Mouse (Mus musculus) lung, postnatal 10 days (tissue): ENCODE measurements around the gene Ola1.

Source experiments
- DNase-seq: peaks from one replicate; pipeline ENCODE4 v3.0.0; 2021

Ola1 gene

DNA sequence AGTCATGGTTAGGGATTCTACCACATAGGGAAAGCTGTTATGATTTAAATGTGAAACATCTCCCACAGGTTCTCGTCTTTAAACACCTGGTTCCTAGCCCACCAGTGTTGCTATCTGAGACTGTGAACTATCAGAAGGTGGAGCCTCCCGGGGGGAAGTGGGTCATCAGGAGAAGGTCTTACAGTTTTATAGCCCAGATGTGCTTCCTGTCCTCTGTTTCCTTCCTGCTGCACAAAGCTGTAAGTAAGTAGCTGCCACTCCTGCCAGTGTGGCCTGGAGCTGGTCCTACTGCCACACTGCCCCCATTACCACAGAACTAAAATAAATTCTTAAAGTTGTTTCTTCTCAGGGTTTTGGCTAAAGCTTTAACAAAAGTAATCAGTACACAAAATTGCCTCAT, 72.6 kb downstream of the Ola1 start:
- DNase-seq, result no peak

DNA sequence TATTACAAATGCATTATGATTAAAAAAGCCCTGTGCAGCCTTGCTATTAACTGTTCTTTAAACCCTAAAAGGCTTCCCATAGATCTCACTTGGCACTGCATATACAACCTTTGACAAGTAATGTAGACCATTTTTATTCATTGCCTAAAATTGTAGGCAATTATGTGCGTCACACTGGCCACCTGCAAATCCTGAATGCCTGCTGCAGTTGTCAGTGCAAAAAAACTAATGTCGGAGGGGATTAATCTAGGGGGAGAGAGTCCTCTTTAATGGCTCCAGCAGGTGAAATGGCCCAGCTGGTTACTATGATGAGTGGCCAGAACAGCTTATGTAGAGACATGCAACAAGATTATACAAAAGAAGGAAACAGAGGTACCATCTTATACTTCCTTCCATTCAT, 75.0 kb downstream of the Ola1 start:
- no peak for DNase-seq

DNA sequence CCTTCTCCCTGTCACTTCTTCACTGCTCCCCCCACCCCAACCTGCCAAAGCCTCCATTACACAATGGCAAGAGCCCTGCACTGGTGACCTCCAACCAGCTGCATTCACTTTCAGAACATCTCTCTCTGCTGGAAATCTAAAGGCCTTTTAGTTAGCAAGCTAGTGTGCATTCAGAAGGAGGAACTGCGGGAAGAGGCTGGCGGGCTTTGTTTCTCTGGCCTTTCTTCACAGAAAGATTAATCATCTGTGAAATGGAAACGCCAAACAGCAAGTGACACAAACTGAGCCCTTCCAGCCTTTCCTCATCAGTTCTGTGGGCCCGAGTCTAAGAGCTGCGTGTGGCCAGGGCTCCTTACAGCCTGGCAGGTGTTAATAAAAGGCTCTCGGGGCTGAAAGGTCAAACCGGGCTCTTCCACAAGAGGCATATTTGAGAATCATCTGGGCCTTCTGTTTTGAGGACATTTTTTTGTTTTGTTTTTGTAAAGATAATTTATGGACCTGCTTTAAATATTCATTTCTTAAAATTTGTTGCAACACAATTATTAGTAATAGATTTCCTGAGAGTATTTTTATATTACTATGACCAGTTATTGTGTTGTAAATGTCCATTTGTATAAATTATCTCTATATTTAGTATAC, 75.8 kb downstream of the Ola1 start:
- DNase-seq, result peak; percentile 25

DNA sequence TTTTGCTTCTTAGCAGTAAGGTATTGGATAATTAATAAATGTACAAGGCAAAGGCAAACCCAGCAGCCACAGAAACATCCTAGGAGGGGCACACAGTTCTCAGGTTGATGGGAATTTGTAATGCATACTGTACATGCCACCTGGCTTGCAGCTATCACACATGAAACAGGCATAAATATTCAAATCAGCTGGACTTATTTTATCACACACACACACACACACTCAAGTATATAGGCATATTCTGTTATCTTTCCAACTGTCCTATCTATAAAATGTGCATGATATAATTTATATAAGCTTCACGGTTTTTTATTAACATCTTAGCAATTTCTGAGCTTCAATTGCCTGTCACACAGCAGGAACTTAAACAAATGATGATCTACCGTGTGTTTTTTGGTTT, 85.8 kb downstream of the Ola1 start:
- DNase-seq, result no peak

DNA sequence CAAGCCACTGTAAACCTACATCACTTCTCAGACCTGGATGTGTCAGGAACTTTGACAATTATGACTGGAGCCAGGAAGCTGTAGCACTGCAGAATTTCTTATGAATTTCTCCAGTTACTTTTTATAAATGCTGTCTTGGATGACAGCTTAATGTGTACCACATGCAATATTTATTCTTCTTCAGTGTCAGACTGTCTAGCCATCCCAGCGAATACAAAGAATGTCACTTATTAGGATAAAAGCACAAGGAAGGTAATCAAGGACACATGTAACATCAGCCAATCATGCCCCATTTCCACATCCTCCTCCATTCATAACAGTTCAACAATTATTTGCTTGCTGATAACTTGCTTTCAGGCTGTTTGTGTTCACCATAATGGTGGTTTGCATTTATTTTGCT, 91.0 kb downstream of the Ola1 start:
- DNase-seq, result no peak

DNA sequence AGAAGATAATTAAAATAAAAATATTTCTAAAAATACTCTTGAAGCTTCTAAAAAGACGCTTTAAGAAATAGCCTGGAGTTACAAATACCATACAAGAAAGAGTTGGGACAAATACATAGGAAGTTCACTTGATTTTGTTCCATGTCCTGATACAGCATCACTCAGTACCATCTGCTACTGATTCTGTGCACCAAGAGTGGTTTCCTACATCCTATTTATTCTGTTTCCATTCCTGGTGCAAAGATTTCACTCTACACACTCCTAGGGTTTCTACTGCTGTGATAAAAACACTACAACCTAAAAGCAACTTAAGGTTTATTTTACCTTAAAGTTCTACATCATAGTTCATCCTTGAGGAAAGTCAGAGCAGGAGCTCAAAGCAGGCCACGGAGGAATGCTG, 99.9 kb downstream of the Ola1 start:
- no peak for DNase-seq

DNA sequence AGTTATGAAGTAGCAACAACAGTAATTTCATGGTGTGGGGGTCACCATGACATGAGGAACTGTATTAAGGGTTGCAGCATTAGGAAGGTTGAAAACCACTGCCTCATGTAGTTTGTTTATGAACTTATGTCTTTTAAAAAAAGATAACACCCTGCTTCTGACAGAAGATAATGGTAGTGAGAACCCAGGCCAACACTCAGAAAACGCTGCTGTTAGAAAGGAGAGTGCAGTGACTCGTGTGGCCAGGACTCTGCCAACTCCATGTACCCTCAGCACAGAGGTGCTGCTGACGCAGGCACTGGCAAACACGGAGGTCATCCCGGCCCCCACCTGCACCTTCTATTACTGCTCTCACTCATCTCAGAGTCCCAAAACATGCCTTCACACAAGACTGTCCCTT, 111.6 kb downstream of the Ola1 start:
- DNase-seq, result no peak

DNA sequence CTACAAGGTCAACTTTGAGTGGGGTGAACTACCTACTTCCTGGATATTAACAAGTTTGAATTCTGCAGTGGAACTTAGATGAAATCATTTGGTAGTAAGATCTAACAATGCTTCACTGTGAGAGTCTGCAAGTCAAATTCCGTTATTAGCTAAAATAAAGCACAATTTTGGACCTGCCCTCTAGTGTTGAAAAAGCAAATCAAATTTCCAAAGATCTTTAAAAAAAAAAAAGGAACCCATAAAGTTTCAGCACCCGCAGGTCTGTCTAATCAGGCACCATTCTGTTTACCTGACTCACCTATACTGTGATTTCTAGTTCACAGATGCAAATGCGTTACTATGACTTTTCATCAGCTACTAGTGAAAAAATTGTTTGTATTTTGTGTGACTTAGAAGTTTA, 122.2 kb downstream of the Ola1 start:
- no peak for DNase-seq

DNA sequence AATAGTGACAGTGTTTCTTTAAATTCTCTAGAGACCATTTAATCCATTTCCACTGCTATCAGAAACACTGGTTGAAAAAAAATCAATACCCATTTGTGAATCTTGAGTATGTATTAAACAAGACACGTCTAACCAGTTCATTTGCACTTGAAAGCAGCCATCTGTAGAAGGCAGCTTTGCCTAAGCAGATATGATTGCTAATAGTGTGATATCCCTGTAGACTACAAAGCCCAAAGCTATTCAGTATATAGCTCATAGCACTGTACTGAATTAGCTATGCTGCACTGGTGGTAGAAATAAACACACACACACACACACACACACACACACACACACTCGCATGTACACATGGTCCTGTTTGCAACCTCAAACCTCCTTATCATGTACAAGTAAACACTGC, 123.4 kb downstream of the Ola1 start:
- no peak for DNase-seq

DNA sequence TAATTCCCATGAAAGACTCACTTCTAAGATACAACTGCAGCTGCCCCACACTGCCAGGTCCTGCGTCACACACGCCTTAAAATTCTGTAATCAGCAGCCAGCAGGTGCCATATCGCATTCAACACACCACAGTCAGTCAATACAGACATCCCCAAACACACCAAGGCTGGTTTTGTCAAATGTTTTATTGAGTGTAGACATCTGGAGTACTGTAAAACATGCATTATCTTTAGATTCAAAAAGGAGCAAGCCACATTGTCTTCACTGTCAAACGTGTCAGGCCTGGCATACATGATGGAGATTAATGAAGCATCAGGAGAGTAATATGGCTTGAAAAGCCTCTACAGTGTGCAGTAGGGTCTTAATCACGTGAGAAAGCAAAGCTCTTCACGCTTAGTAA, 125.7 kb downstream of the Ola1 start:
- DNase-seq, result no peak

DNA sequence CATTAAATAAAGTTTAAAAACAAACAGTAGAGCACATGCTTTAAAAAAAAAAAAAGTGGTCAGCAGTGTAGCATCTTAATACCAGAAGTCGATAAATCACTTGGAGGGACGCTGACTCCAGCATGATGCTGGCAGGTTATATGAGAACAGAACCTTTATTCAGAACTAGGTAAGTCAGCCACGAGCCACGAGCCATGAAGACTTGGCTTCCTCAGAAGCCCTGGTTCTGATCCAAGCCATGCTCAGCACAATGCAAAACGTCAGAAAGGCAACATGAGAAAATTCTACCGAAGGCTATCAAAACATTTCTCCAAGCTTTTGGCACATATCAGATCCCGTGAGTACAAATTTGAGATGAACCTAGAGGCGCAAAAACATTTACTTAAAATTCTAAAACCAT, 127.4 kb downstream of the Ola1 start:
- no peak for DNase-seq

DNA sequence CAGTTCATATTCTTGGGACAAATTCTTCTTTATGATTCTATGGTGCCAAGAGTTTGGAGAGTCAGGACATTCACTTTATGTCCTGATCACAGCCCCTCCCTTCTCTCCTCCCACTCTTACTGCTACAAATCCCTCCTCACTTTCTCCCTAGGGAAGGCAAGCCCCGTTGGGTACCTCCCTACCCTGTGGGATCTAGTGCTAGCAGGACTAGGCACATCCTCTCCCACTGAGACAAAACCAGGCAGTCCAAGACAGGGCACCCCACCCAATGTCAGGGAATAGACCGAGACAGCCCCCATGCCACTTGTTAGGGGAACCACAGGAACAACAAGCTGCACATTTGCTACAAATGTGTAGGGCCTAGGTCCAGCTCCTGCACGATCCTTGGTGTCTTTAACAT, 131.1 kb downstream of the Ola1 start:
- DNase-seq, result no peak

DNA sequence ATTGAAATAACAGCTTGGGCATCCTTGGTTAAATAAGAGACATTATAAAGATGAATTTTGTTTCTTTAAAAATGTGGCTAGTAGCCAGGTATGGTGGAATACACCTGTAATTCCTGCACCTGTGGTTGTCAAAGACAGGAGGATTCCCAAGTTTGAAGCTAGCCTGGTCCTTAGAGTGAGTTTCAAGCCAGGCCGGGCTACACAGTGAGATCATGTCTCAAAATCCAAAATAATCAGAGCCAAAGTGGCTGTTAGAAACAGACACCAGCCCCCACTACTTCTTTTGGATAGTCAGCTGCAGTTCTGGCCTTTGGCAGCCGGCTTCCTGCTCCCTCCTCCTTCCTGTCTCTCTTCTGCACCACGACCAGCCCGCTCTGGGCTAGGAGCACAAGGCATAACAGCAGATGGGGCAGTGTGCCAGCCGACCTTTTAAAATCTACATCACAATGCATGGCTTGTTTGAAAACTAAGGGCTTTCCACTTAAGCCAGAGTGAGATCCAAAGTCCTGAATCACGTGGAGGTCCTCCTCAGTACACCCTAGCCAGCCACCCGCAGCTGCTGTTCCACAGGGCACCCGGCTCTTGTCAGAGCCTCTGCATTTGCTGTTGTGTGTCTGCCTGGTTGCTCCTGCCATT, 132.9 kb downstream of the Ola1 start:
- DNase-seq, result peak; percentile 66

DNA sequence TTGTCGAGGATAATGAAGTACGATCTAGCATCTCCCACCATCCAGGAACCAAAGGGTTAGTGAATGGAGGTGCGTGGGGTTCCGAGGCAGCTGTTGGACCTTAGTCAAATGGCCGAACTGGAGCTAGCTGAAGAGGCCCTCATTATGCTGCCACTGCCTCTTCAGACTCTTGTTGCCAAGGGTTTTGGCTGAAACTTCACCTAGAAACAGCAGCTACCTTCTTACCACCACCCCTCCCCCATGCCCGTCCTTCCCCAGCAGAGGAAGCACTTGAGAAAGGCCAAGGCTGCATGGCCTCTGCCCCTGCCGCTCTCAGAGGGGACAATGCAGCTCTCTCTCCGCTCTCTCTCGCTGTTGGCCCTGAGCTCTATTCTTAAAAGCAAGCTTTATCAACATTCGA, 136.2 kb downstream of the Ola1 start:
- peak; percentile 53 for DNase-seq

DNA sequence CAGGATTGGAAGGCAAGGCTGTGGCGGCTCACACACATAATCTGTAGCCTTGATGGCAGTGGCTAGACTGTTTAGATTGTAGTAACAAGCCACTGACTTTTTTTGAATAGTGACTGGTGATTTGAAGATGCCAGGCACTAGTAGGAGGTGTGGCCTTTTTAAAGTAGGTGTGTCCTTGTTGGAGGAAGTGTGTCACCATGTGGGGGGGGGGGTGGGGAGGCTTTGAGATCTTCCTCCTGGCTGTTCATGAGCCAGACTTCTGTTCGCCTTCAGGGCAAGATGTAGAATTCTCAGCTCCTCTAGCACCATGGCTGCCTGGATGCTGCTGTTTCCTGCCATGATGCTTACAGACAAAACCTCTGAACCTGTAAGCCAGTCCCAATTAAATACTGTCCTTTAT, 136.9 kb downstream of the Ola1 start:
- DNase-seq, result no peak

DNA sequence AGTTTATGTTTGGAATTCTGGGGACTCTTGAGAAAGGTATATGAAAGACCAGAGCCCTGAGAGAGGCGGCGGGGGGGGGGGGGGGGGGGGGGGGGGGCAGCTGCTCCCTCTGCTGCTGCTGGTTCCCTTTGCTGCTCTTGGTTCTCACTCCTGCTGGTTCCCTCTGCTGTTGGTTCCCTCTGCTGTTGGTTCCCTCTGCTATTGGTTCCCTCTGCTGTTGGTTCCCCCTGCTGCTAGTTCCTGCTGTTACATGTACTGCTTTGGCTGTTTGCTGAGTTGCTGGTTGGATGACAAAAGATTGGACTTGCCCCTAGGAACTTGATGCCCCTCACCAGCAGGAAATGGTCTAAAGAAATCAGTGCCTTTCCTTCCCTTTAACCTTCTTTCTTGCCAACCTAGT, 138.6 kb downstream of the Ola1 start:
- peak; percentile 29 for DNase-seq

DNA sequence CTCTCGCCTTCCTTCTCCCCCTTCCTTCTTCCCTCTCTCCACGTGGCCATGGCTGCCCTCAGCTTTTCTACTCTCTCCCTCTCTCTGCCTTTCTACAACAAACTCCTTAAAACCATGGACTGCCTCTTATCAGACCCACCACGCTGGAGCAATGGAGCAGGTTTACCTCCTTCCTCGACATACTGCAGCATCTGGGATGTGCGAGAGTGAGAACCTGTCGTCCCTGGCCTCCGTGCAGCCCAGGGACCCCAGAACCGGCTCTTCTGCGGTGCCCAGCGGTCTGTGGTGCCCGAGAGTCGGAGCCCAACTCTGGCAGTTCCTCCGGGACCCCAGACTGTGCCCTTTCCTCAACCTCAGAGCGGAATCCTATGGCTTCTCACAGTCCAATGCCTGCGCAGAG, 139.4 kb downstream of the Ola1 start:
- no peak for DNase-seq

DNA sequence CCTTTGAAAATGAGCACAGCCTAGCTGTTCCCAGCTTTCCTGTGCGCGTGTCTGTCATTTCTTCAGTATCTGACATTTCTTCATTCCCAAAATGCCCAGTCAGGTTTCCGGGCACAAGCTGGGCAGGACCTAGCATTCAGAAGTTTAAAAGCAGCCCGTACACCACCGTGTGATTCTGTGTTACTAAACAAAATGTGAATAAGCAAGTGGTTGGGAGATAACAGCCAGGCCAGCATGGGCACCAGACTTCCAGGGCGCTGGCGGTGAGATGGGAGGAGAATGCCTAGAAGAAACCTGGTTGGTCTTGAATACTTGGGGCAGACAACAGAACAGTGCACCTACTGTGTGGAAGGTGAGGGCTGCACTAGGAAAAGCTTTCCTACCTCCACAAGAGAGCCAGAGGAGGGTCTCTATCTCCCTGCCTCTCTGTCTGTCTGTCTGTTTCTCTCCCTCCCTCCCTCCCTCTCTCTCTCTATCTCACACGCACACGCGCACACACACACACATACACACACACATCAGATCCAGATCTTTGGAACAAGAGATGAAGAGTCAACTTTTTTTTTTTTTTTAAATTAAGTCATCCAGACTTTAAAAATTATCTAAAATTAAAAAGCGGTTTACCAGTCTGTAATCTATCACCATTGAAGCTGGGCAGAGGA, 144.8 kb downstream of the Ola1 start:
- no peak for DNase-seq

DNA sequence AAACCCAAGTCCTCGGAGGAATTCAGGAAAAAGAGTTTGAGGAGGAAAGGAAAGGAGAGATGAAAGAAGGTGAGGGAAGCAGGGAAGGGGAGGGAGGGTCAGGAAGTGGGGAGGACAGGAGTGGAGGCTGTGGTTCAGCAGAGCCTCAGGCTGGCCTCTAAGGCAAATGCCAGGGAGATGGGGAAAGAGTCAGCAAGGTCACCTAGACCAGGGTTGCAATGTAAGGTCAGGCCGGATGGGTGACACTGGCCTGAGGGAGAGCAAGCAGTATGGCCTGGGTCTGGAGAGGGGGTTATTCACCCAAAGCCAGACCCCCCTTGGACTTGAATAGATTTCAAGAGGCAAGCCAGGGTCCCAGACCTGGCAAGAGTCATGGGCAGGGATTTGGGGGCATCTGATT, 147.5 kb downstream of the Ola1 start:
- DNase-seq, result no peak

DNA sequence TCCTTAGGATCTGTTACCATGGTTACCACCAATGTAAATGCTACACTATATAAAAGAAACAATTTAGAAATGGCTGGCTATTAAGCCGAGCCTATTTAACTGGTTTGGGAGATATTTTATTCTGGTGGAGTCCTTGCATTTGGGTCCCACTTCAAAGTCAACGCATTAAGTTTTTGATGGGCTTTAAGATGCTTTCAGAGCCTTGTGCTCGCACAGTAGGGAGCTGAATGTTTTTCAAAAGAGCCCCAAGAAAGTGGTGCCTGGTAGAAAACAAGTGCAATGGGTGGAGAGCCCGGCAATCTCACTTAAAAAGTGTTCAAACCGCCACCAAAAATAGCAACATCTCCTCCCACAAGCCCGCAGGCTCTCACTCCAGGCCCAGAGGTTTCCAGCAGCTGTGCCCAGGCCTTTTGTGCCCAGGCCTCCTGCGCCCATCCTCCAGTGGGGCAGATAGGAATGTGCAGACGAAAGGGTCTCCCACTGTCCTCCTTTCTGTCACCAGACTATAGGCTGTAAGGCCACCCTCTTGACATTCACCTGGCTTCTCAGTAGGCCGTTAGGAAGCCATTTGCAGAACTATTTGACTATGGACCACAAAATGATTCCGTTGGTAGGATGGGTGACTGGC, 148.2 kb downstream of the Ola1 start:
- DNase-seq, result no peak

DNA sequence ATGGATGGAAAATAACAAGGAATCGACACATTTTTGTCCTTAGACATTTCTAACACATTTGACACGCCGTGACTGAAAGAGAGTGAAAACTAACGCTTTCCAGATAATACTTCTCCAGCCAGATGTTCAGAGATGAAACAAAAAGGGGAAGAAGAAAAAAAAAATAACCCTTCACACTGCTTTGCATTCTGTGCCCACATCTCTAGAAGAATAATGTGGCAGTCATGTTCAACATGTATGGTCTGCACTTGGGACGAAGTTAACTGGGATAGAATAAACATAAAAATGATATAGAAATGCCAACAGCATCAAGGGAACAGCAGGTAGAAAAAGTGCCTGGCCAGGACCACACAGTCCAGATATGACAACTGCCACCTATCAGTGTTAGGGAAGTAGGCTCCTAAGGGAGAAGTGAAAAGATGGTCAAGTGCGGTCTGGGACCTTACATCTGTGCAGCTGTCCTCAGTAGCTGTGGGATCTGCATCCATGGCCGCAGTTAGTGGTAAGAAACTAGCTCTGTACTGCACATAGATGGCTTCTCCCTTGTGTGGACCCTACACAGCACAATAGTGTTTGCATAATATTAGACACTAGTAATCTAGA, 149.4 kb downstream of the Ola1 start:
- no peak for DNase-seq

DNA sequence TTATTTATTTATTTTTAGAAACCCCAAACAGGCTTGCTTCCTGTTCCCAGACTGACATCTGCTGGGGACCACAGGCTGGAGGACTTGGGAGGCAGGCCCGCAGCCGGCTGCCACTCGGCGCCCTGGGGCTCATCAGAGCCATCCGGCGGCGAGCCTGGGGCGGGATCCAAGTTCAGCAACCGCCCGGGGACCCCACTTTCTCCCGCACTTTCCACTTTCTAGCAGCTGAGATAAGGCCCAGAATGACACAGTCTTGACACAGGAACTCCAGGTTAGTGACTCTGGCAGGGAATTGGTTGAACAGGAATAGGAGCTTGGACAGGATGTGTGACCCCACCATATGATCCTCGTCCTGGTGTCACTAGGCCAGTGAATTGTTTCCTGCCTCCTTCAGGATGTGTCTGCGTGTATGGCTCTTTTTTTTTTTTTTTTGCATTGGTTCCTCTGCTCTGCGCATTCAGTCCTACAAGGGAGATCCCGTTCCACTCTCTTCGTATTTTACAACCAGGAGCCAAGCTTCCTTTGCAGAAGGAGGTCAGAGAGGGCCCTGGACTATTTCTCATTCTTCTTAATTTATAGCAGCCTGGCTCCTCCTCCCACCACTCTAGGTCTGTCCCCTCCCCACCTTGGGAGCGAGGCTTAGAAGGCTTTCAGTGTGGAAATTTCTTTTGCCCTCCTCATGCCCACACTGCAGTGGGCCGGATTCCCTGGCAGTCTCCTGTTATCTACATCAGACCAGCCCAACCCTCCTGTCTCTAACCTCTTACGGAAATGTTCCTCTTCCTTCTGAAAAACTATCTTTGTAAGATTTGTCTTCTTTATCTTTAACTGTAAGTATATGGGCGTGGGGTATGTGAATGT, 152.2 kb downstream of the Ola1 start:
- DNase-seq, result peak; percentile 58
